Mouse (Mus musculus) limb, embryonic 15.5 days (tissue): ENCODE measurements around the gene Lilr4b. TPM values are rescaled to one million over a fixed set of nuclear protein-coding genes. Genes with fewer than 3 reads are reported as not detected.

Experiments used
- ATAC-seq: fragments of 200-750 bp; cut with Nextera tagmentation; 2 replicates; pipeline ENCODE4 v1.8.0; 2017; ENCODE audit warnings: low read depth, moderate TSS enrichment; ENCODE audit not compliant: insufficient number of reproducible peaks, low FRiP score, low TSS enrichment
- H3K27ac ChIP-seq: fragments of 300-500 bp; sonication (generic); 2 replicates; pipeline ENCODE4 v1.5.1; 2015; ENCODE audit warnings: moderate library complexity, mild to moderate bottlenecking, inconsistent platforms
- H3K27me3 ChIP-seq: fragments of 300-500 bp; sonication (generic); 2 replicates; pipeline ENCODE4 v1.6.1; 2015; ENCODE audit warnings: inconsistent platforms
- H3K36me3 ChIP-seq: fragments of 300-500 bp; sonication (generic); 2 replicates; pipeline ENCODE4 v1.6.1; 2015; ENCODE audit warnings: inconsistent platforms
- H3K4me1 ChIP-seq: fragments of 300-500 bp; sonication (generic); 2 replicates; pipeline ENCODE4 v1.6.1; 2015; ENCODE audit warnings: inconsistent platforms
- H3K4me2 ChIP-seq: fragments of 300-500 bp; sonication (generic); 2 replicates; pipeline ENCODE4 v1.6.1; 2015; ENCODE audit warnings: mild to moderate bottlenecking, inconsistent platforms
- H3K4me3 ChIP-seq: fragments of 300-500 bp; sonication (generic); 2 replicates; pipeline ENCODE4 v1.5.1; 2015; ENCODE audit warnings: mild to moderate bottlenecking, inconsistent platforms
- H3K9ac ChIP-seq: fragments of 300-500 bp; sonication (generic); 2 replicates; pipeline ENCODE4 v1.6.1; 2015; ENCODE audit warnings: inconsistent platforms
- H3K9me3 ChIP-seq: fragments of 300-500 bp; sonication (generic); 2 replicates; pipeline ENCODE4 v1.6.1; 2016; ENCODE audit warnings: inconsistent platforms
- WGBS: fragments of 180-500 bp; shearing (Covaris S2); methylation state at CpG from one replicate; pipeline ENCODE4 v1.1.7; 2015; 5-methylcytosine and 5-hydroxymethylcytosine counted together
- polyA plus RNA-seq: library from polyadenylated mRNA; unstranded; fragments of >200 nt; fragmentation: Nextera tagmentation; extraction: Ambion mirVana; gene quantifications from 2 replicates; pipeline ENCODE4 v1.2.1, GENCODE M21; 2015

Lilr4b gene
- polyA plus RNA-seq, 1 experiment from 2014 or later: 3.1 TPM

GRCm38 (mm10) chr10:51526633-51527032, 46.2 kb downstream of the Lilr4b start:
- Histone ChIP-seq H3K36me3 (no peaks in the 10 kb centered on the region), H3K27me3 (no peaks in the 10 kb centered on the region), H3K9me3 (no peaks in the 10 kb centered on the region), H3K27ac (no peak overlapping the region), H3K4me3 (no peak overlapping the region), H3K9ac (no peak overlapping the region), H3K4me2 (no peak overlapping the region), H3K4me1 (no peaks in the 10 kb centered on the region)
- ATAC-seq: no peak
- WGBS: 79% methylated on average over 4 of the region's 4 CpGs

DNA sequence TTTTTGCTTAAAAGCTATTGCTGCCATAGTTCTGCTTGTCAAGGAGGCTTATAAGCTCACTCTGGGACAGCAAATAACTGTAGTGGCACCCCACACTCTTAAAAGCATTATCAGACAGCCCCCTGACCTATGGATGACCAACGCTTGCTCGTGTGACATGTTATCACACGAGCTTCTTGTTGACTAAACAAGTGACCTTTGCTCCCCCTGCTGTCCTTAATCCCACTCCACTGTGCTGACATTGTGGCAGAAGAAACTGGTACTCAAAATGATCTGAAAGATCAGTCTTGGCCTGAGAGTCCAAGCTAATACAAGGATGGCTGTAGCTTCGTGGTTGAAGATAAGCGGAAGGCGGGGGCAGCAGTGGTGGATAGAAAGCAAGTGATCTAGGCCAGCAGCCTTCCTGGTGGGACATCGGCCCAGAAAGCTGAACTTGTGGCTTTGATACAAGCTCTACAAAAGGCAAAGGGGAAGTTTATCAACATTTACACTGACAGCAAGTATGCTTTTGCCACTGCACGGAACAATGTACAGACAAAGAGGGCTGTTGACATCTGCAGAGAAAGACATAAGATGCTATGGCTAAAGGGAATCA, 48.5 kb downstream of the Lilr4b start:
- no peak for ATAC-seq
- 70% methylated on average over 8 of the region's 8 CpGs for WGBS

GRCm38 (mm10) chr10:51529497-51529896, 49.1 kb downstream of the Lilr4b start:
- no peaks in the 10 kb centered on the region for H3K27me3 ChIP-seq
- no peak overlapping the region for H3K4me2 ChIP-seq
- H3K36me3 ChIP-seq: no peaks in the 10 kb centered on the region
- no peak overlapping the region for H3K27ac ChIP-seq
- no peak for ATAC-seq
- WGBS: 78% methylated on average over 3 of the region's 3 CpGs
- H3K9me3 ChIP-seq: no peaks in the 10 kb centered on the region
- no peak overlapping the region for H3K9ac ChIP-seq
- no peaks in the 10 kb centered on the region for H3K4me1 ChIP-seq
- H3K4me3 ChIP-seq: no peak overlapping the region

More for the DNA sequence above, 48.5 kb downstream of the Lilr4b start:
- Histone ChIP-seq H3K9me3 (no peaks in the 10 kb centered on the region), H3K9ac (no peak overlapping the region), H3K36me3 (no peaks in the 10 kb centered on the region), H3K27me3 (no peaks in the 10 kb centered on the region), H3K4me2 (no peak overlapping the region), H3K4me3 (no peak overlapping the region), H3K4me1 (no peaks in the 10 kb centered on the region), H3K27ac (no peak overlapping the region)

DNA sequence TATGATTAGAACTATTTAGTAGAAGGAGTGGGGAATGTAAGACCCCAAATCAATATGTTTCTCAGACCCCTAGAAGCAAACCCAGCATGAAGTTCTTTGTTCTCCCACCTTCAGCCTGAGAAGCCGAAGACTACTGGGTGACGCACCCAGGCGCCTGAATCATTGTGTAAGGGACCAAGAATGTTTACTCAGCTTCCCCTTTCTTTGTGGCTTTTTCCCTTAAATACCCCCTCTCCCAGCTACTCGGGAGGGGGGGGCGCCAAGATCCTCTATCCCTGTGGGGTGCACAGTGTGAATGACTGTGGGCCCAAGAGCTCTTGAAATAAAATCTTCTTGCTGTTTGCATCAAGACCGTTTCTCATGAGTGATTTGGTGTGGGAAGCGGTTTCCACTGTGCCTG, 50.4 kb downstream of the Lilr4b start:
- no peaks in the 10 kb centered on the region for H3K9me3 ChIP-seq
- no peak overlapping the region for H3K4me3 ChIP-seq
- 92% methylated on average over 7 of the region's 7 CpGs for WGBS
- no peaks in the 10 kb centered on the region for H3K4me1 ChIP-seq
- no peaks in the 10 kb centered on the region for H3K36me3 ChIP-seq
- H3K9ac ChIP-seq: no peak overlapping the region
- ATAC-seq: no peak
- no peak overlapping the region for H3K27ac ChIP-seq
- H3K4me2 ChIP-seq: no peak overlapping the region
- no peaks in the 10 kb centered on the region for H3K27me3 ChIP-seq

Other genes with a start within 250 kb of the Lilr4b start
- gene Gm49339, start within 50 bp of the Lilr4b start, polyA plus RNA-seq: 0.29 and 3.1 TPM in 2 replicates
- gene Lilrb4a, start 10.3 kb downstream of the Lilr4b start, polyA plus RNA-seq: 5.7 and 6.4 TPM in 2 replicates
- 0.68 and 0.97 TPM in 2 replicates for gene Fam162b, start 109.9 kb downstream of the Lilr4b start, polyA plus RNA-seq
- 0.05 TPM in 1 of 2 replicates, not detected in the other for gene Gprc6a, start 150.8 kb downstream of the Lilr4b start, polyA plus RNA-seq
- not detected in 2 replicates for gene Rfx6, start 197.1 kb downstream of the Lilr4b start, polyA plus RNA-seq